Mouse (Mus musculus) stomach, embryonic 15.5 days (tissue): Measurements from ENCODE around the gene Ppp1r12b. TPM values are rescaled to one million over a fixed set of nuclear protein-coding genes. Genes with fewer than 3 reads are reported as not detected.

Source experiments
- ATAC-seq: fragments of 200-750 bp; cut with Nextera tagmentation; 2 replicates; pipeline ENCODE4 v1.8.0; 2017; ENCODE audit warnings: low read depth, moderate number of reproducible peaks, moderate TSS enrichment; ENCODE audit not compliant: insufficient read depth, low FRiP score
- H3K27ac ChIP-seq: fragments of 300-500 bp; sonication (generic); 2 replicates; pipeline ENCODE4 v1.5.1; 2015; ENCODE audit warnings: mild to moderate bottlenecking, inconsistent platforms
- H3K27me3 ChIP-seq: fragments of 300-500 bp; sonication (generic); replicated peaks from 2 replicates; pipeline ENCODE4 v1.6.1; 2015; ENCODE audit warnings: inconsistent platforms
- H3K36me3 ChIP-seq: fragments of 300-500 bp; sonication (generic); 2 replicates; pipeline ENCODE4 v1.6.1; 2015; ENCODE audit warnings: inconsistent platforms
- H3K4me1 ChIP-seq: fragments of 300-500 bp; sonication (generic); 2 replicates; pipeline ENCODE4 v1.6.1; 2015; ENCODE audit warnings: inconsistent platforms
- H3K4me2 ChIP-seq: fragments of 300-500 bp; sonication (generic); 2 replicates; pipeline ENCODE4 v1.6.1; 2015; ENCODE audit warnings: mild to moderate bottlenecking, inconsistent platforms
- H3K4me3 ChIP-seq: fragments of 300-500 bp; sonication (generic); replicated peaks from 2 replicates; pipeline ENCODE4 v1.5.1; 2015; ENCODE audit warnings: inconsistent platforms
- H3K9ac ChIP-seq: fragments of 300-500 bp; sonication (generic); 2 replicates; pipeline ENCODE4 v1.6.1; 2015; ENCODE audit warnings: inconsistent platforms
- H3K9me3 ChIP-seq: fragments of 300-500 bp; sonication (generic); 2 replicates; pipeline ENCODE4 v1.6.1; 2016; ENCODE audit warnings: inconsistent platforms
- WGBS: fragments of 180-500 bp; shearing (Covaris S2); methylation state at CpG from one replicate; pipeline ENCODE4 v1.1.7; 2015; 5-methylcytosine and 5-hydroxymethylcytosine counted together
- polyA plus RNA-seq: library from polyadenylated mRNA; unstranded; fragments of >200 nt; fragmentation: Nextera tagmentation; extraction: Ambion mirVana; gene quantifications from 2 replicates; pipeline ENCODE4 v1.2.1, GENCODE M21; 2015

The Ppp1r12b gene
- polyA plus RNA-seq, 1 experiment from 2014 or later = 20.2 TPM

- Histone ChIP-seq H3K27me3 (no peaks in the 10 kb centered on the region), H3K4me1 (peaks cover 4% of the 10 kb centered on the region; the same call in 1 of the 2 replicates), H3K4me3 (no peak overlapping the region), H3K36me3 (no peaks in the 10 kb centered on the region), H3K27ac (no peak overlapping the region), H3K9me3 (no peaks in the 10 kb centered on the region), H3K9ac (no peak overlapping the region), H3K4me2 (no peak overlapping the region)
- WGBS = 47% methylated on average over 7 of the region's 7 CpGs
- ATAC-seq = no peak
Observed at GRCm38 (mm10) chr1:134788096-134788495, 167.6 kb downstream of the Ppp1r12b start.

GRCm38 (mm10) chr1:134784911-134785310 is 170.8 kb downstream of the Ppp1r12b start:
- H3K9ac ChIP-seq = no peak overlapping the region
- WGBS = 81% methylated on average over 1 of the region's 1 CpGs
- H3K27ac ChIP-seq = no peak overlapping the region
- no peaks in the 10 kb centered on the region for H3K27me3 ChIP-seq
- H3K4me2 ChIP-seq = no peak overlapping the region
- no peak overlapping the region for H3K4me3 ChIP-seq
- H3K4me1 ChIP-seq = peaks cover 4% of the 10 kb centered on the region; the same call in 1 of the 2 replicates
- no peak for ATAC-seq
- H3K9me3 ChIP-seq = no peaks in the 10 kb centered on the region
- no peaks in the 10 kb centered on the region for H3K36me3 ChIP-seq

GRCm38 (mm10) chr1:134784481-134784880 is 171.3 kb downstream of the Ppp1r12b start:
- Histone ChIP-seq H3K4me2 (no peak overlapping the region), H3K9me3 (no peaks in the 10 kb centered on the region), H3K4me1 (peaks cover 4% of the 10 kb centered on the region; the same call in 1 of the 2 replicates), H3K27ac (0 out of 2 replicates have a peak overlapping the region, but pooled peaks have one; percentile 61), H3K36me3 (no peaks in the 10 kb centered on the region), H3K9ac (no peak overlapping the region), H3K4me3 (no peak overlapping the region), H3K27me3 (no peaks in the 10 kb centered on the region)
- ATAC-seq = no peak
- 56% methylated on average over 6 of the region's 6 CpGs for WGBS

GRCm38 (mm10) chr1:134783958-134784357 is 171.8 kb downstream of the Ppp1r12b start:
- 50% methylated on average over 4 of the region's 4 CpGs for WGBS

GRCm38 (mm10) chr1:134782797-134783196 is 172.9 kb downstream of the Ppp1r12b start:
- H3K4me2 ChIP-seq = no peak overlapping the region
- no peak for ATAC-seq
- H3K9me3 ChIP-seq = no peaks in the 10 kb centered on the region
- H3K36me3 ChIP-seq = no peaks in the 10 kb centered on the region
- WGBS = 84% methylated on average over 5 of the region's 5 CpGs
- H3K27me3 ChIP-seq = no peaks in the 10 kb centered on the region
- no peak overlapping the region for H3K9ac ChIP-seq
- H3K4me3 ChIP-seq = no peak overlapping the region
- no peak overlapping the region for H3K27ac ChIP-seq
- H3K4me1 ChIP-seq = no peaks in the 10 kb centered on the region; the same call in 1 of the 2 replicates

More at GRCm38 (mm10) chr1:134783958-134784357, 171.8 kb downstream of the Ppp1r12b start:
- H3K4me1 ChIP-seq = peaks cover 4% of the 10 kb centered on the region; the same call in 1 of the 2 replicates
- no peak overlapping the region for H3K4me2 ChIP-seq
- H3K27me3 ChIP-seq = no peaks in the 10 kb centered on the region
- peak overlapping the region; percentile 61; the same call in 1 of the 2 replicates for H3K27ac ChIP-seq
- no peaks in the 10 kb centered on the region for H3K9me3 ChIP-seq
- H3K9ac ChIP-seq = no peak overlapping the region
- no peaks in the 10 kb centered on the region for H3K36me3 ChIP-seq
- 0 out of 2 replicates have a peak, but pooled peaks have one; percentile 18 for ATAC-seq
- no peak overlapping the region for H3K4me3 ChIP-seq

- H3K4me1 ChIP-seq = peaks cover 33% of the 10 kb centered on the region
- no peak overlapping the region for H3K27ac ChIP-seq
- no peaks in the 10 kb centered on the region for H3K36me3 ChIP-seq
- H3K9me3 ChIP-seq = no peaks in the 10 kb centered on the region
- no peak for ATAC-seq
- H3K4me3 ChIP-seq = no peak overlapping the region
- no peak overlapping the region for H3K9ac ChIP-seq
- H3K27me3 ChIP-seq = no peaks in the 10 kb centered on the region
- no peak overlapping the region for H3K4me2 ChIP-seq
- 78% methylated on average over 13 of the region's 13 CpGs for WGBS
Observed at GRCm38 (mm10) chr1:134777936-134778548, 177.7 kb downstream of the Ppp1r12b start.

GRCm38 (mm10) chr1:134777201-134777885 is 178.4 kb downstream of the Ppp1r12b start:
- Histone ChIP-seq H3K27ac (no peak overlapping the region), H3K4me3 (no peak overlapping the region), H3K9me3 (no peaks in the 10 kb centered on the region), H3K27me3 (no peaks in the 10 kb centered on the region), H3K4me2 (no peak overlapping the region), H3K4me1 (peaks cover 33% of the 10 kb centered on the region), H3K9ac (no peak overlapping the region), H3K36me3 (no peaks in the 10 kb centered on the region)
- WGBS = 76% methylated on average over 12 of the region's 12 CpGs
- ATAC-seq = no peak

- no peak for ATAC-seq
- Histone ChIP-seq H3K9me3 (no peaks in the 10 kb centered on the region), H3K9ac (no peak overlapping the region), H3K27ac (peak overlapping the region; percentile 93), H3K4me2 (no peak overlapping the region), H3K4me3 (no peak overlapping the region), H3K36me3 (no peaks in the 10 kb centered on the region), H3K4me1 (peaks cover 47% of the 10 kb centered on the region), H3K27me3 (no peaks in the 10 kb centered on the region)
- WGBS = 32% methylated on average over 3 of the region's 3 CpGs
Observed at GRCm38 (mm10) chr1:134775631-134776030, 180.1 kb downstream of the Ppp1r12b start.

GRCm38 (mm10) chr1:134774728-134775287 is 180.9 kb downstream of the Ppp1r12b start:
- Histone ChIP-seq H3K36me3 (no peaks in the 10 kb centered on the region), H3K9me3 (no peaks in the 10 kb centered on the region), H3K27me3 (no peaks in the 10 kb centered on the region), H3K4me3 (no peak overlapping the region), H3K4me1 (peaks cover 47% of the 10 kb centered on the region), H3K9ac (no peak overlapping the region), H3K4me2 (no peak overlapping the region), H3K27ac (peak overlapping the region; percentile 93)
- WGBS = 30% methylated on average over 6 of the region's 6 CpGs
- ATAC-seq = peak; percentile 13; the same call in 1 of the 2 replicates

- peak overlapping the region; percentile 93 for H3K27ac ChIP-seq
- H3K4me2 ChIP-seq = no peak overlapping the region
- no peaks in the 10 kb centered on the region for H3K36me3 ChIP-seq
- H3K9ac ChIP-seq = no peak overlapping the region
- 60% methylated on average over 2 of the region's 2 CpGs for WGBS
- no peaks in the 10 kb centered on the region for H3K9me3 ChIP-seq
- H3K4me3 ChIP-seq = no peak overlapping the region
- peaks cover 47% of the 10 kb centered on the region for H3K4me1 ChIP-seq
- ATAC-seq = no peak
- no peaks in the 10 kb centered on the region for H3K27me3 ChIP-seq
Observed at GRCm38 (mm10) chr1:134774247-134774646, 181.5 kb downstream of the Ppp1r12b start.

GRCm38 (mm10) chr1:134773256-134773655 is 182.5 kb downstream of the Ppp1r12b start:
- ATAC-seq = no peak
- Histone ChIP-seq H3K9ac (no peak overlapping the region), H3K27ac (peak overlapping the region; percentile 93), H3K36me3 (peaks cover 3% of the 10 kb centered on the region; the same call in 1 of the 2 replicates), H3K4me2 (no peak overlapping the region), H3K4me1 (peaks cover 47% of the 10 kb centered on the region), H3K9me3 (no peaks in the 10 kb centered on the region), H3K4me3 (no peak overlapping the region), H3K27me3 (no peaks in the 10 kb centered on the region)
- WGBS = 56% methylated on average over 12 of the region's 12 CpGs

GRCm38 (mm10) chr1:134772821-134773220 is 182.9 kb downstream of the Ppp1r12b start:
- Histone ChIP-seq H3K4me3 (no peak overlapping the region), H3K9ac (no peak overlapping the region), H3K27me3 (no peaks in the 10 kb centered on the region), H3K9me3 (no peaks in the 10 kb centered on the region), H3K36me3 (peaks cover 3% of the 10 kb centered on the region; the same call in 1 of the 2 replicates), H3K27ac (no peak overlapping the region; the same call in 1 of the 2 replicates), H3K4me1 (peaks cover 47% of the 10 kb centered on the region), H3K4me2 (no peak overlapping the region)
- no peak for ATAC-seq
- 64% methylated on average over 3 of the region's 3 CpGs for WGBS
